Mouse (Mus musculus): Measurements from ENCODE around the gene Cd72.

The Cd72 gene

DNA sequence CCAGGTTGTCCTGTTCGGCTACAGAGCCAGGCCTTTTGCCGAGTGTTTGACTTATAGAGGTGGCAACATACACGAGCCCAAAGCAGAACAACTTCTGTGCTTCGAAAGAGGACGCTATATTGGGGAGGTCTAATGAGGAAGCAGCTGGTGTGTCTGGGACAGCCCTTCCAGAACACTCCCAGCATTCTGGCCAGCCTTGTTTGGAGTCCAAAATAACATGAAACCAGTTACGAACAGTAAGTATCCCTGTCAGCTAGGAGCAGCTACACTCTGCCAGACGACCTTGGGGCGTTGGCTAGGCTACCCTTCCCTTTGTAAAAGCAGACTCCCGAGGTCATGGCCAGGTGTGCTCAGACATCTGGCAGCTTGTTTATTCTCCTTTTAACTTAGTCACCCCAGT lies 52.2 kb downstream of the Cd72 start:
- no peak for DNase-seq (ENCODE audit: low read depth)

DNA sequence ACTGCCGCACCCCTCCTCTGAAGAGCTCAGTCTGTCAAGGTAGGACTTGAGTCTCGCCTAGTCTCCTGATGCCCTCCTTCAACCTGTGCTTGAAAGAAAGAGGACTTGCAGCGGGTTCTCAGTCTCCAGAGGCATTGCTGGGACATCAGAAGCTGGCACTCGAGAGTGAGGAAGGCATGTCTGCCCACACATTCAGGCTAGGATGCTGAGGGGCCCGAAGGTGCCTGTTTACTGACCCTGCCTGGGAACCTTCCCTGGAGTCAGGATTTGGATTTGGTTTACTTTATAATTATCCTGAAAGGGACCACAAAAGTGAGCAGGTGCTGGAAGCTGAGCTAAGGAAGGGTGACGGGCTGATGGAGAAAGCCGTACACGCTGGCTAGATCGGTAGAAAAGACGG lies 52.9 kb downstream of the Cd72 start:
- DNase-seq (ENCODE audit: low read depth) = no peak

DNA sequence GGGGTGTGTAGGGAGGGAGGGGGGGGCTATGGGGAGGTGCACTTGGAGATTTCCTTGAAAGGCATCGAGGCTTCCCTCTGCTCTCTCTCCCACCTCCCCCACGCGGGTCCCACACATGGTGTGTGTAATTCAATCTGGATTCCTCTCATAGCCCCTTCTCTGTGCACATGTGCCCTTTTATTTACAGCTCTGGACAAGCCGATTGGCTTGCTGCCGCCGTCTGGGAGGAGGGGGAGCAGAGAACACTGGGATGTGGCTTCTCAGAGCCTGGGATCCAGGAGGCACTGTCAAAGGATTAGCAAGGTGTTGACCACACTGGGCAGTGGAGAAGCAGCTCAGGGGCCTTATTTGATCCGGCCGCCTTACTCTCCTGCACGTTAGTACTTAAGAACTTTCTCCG lies 53.5 kb downstream of the Cd72 start:
- DNase-seq (ENCODE audit: low read depth) = no peak

DNA sequence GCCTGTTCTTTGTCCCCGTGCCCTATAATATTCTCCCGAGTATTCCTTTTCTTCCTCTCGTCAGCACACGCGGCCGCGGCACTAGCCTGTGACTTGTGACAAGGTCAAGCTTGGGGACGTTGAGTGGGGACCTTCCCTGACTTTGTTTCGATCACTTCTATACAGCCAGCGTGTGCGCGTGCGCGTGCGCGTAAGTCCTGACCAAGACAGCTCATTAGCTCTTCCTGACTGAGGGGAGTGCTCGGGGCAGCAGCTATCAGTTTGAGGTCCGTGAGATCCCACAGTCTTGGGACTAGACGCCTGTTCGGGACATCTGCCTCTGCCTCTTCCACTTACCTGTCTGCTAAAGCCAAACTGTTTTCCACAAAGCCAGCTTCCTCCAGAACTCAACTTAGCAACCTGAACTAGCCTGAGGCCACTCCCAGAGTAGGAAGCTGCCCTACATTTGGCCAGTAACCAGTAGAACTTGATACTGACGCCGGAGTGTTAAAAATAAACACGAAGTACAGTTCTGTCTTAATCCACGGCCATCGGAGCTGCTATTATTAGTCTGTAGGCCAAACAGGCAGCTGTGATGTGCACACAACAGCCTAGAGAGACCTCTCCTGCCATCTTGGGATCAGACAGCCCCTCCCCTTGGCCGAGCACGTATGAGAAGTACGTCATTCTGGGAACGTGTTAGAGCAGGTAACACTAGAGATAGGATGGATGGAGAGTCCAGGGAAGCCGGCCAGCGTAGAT lies 54.9 kb downstream of the Cd72 start:
- DNase-seq (ENCODE audit: low read depth) = no peak

DNA sequence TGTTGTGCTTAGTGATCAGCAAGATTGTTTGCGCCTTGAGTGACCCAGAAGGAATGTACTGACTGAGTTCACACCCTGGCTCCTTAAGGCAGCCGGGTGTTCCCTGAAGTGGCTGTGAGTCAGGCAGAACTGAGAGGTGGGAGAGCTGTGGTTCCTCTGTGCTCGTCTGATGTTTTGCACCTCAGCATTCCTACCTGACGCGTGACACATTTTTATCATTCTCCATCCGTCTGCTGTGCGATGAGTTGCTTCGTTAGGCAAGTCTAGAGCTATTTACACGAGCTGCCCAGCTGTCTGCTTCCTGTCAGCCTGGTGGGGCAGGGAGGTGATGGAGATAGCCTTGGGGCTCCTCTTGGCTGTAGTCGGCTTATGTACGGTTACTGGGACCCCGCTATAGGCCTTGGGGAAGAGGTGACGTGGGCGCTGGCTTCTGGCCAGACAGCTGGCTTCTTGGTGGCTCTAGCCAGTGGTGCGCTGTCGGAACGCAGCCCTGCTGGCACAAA lies 55.5 kb downstream of the Cd72 start:
- no peak for DNase-seq (ENCODE audit: low read depth)

DNA sequence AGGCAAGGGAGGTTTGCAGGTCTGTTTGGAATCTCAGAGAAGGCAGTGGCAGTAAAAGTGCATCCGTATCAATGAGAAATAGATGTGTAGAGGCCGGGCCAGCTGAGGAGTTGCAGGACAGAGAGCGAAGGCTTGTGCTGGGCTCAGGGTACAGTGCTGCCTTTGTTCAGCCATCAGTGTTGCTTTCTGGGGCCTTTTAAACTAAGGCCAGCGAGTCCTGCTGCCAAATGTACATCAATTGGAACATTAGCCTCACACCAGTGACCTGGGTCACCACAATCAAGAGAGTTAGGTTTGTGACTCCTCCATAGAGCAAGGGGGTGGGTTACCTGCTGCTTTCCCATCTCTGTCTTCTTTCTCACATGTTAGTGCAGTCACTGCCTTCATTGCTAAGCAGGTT lies 56.4 kb downstream of the Cd72 start:
- DNase-seq (ENCODE audit: low read depth) = no peak
